Mouse (Mus musculus) brain, embryonic 14.5 days (tissue): ENCODE results near the gene Dvl1.

Source experiments
- CTCF ChIP-seq: fragments of 200-500 bp; IDR thresholded peaks from 2 replicates; pipeline ENCODE4 v1.5.1; 2012; ENCODE audit warnings: inconsistent platforms, mild to moderate bottlenecking, moderate library complexity, borderline replicate concordance; ENCODE audit not compliant: insufficient read depth, insufficient read length; ENCODE audit errors: extremely low read depth
- POLR2A ChIP-seq: fragments of 200-500 bp; IDR thresholded peaks from 2 replicates; pipeline ENCODE4 v1.6.1; 2012; ENCODE audit warnings: mild to moderate bottlenecking, inconsistent platforms, borderline replicate concordance; ENCODE audit not compliant: poor library complexity, insufficient read depth, insufficient read length, severe bottlenecking; ENCODE audit errors: extremely low read depth

DNA sequence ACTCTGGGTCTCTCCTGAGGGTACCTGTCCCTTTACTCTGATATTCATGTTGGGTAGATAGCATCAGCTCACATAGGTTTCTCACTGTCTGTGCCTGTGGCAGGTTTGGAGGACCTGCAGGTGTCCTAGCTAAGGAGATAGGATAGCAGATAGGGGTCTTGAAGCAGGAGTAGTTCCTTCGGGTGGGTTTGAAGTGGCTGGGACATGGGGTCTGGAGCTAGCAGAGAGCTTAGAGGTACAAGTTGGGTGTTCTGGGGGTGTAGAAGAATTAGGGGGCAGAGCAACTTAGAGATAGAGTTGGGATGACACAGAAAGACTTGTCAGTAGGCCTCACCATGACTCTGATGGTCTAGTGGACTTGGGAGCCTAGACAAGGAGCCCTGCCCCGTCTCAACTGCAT, 2.2 kb downstream of the Dvl1 start:
- no peak for TF ChIP-seq POLR2A
- no peak for TF ChIP-seq CTCF
